Mouse (Mus musculus): Measurements from ENCODE around the gene Gm28510.
"Not testable (repeated sequence)": the region's sequence is repeated elsewhere in the genome, so short reads cannot be mapped to it uniquely, and the experiment has no call there.

The Gm28510 gene

DNA sequence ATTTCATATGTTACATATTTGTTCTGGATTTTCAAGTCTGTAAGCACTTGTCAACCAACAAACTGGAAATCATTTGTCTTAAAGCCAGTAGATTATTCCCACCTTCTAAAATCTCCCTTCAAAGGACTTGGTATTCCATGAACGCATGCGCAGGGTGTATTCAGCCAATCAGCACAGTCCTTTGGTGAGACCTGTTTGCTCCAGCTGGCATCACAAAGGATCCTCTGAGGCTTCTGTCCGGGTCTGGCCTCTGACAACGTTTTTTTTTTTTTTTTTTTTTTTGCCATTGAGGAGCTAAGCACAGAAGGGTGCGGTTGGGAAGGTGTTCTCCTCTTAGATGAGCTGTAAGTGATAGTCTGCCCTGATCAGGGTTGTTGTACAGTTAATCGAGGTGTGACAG lies at the start of gene Gm28510:
Gene Gm28510, plus strand, starts transcription at position 301 of the 400 bp plus-strand sequence.
- not testable (repeated sequence) for DNase-seq (ENCODE audit: low spot score in 2 of 2)

Data from right cerebral cortex, postnatal 10 days (tissue).